Mouse (Mus musculus): ENCODE data around the gene Ube4b. TPM values are rescaled to one million over a fixed set of nuclear protein-coding genes. Genes with fewer than 3 reads are reported as not detected.
A peak's percentile ranks its signal among the peaks of the same experiment; 100 is the strongest.

Ube4b gene
- polyA plus RNA-seq, 1 experiment from 2014 or later: 29.6 TPM

DNA sequence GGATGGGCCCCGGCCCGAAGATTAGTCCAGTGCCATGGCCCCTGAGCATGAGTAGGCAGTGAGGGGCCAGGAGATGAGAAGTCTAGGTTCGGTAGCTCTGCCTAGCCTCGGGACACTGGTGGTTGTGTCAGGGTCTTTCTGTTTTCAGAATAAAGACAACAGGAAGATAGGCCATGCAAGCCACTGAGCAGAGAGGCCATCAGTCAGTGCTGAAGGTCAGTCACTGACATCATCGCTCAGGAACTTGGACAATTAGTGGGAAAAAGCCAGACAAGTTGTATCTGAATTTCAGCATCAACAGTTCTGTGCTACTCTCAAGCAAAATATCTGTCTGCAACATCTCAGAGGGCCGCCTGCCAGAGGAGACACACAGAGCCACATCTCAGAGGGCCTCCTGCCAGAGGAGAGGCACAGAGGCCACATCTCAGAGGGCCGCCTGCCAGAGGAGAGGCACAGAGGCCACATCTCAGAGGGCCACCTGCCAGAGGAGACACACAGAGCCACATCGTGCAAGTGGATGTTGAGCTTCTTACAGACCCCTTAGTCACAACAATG is 74.9 kb downstream of the Ube4b start:
- 52% methylated on average over 8 of the region's 8 CpGs for WGBS
- H3K4me1 ChIP-seq (ENCODE audit: control insufficient read depth in 2 of 2, insufficient read depth in 2 of 2, low read length in 2 of 2): peaks cover 0 to 6% of the 10 kb centered on the region in 2 experiments; a peak in 2 of 4 replicates
- no peak overlapping the region for H3K27ac ChIP-seq (replicated peaks in 1 of 2; ENCODE audit: control insufficient read depth in 1 of 2, insufficient read depth in 1 of 2, low read depth in 2 of 2, low read length in 2 of 2)
- H3K27me3 ChIP-seq (ENCODE audit: control insufficient read depth, insufficient read depth, low read length): no peaks in the 10 kb centered on the region
- no peaks in the 10 kb centered on the region for H3K9me3 ChIP-seq (ENCODE audit: control insufficient read depth, low read length)
- no peak overlapping the region for H3K4me2 ChIP-seq (ENCODE audit: low read length)
- H3K36me3 ChIP-seq (ENCODE audit: control insufficient read depth, insufficient read depth, low read length): peaks cover 98% of the 10 kb centered on the region
- ATAC-seq (ENCODE audit: insufficient number of reproducible peaks, insufficient read depth, low FRiP score, low read depth): no peak
- no peak overlapping the region for H3K4me3 ChIP-seq (ENCODE audit: control insufficient read depth in 1 of 2, insufficient read depth in 1 of 2, low read depth in 1 of 2, low read length in 2 of 2)
- H3K9ac ChIP-seq (ENCODE audit: low read length): no peak overlapping the region

DNA sequence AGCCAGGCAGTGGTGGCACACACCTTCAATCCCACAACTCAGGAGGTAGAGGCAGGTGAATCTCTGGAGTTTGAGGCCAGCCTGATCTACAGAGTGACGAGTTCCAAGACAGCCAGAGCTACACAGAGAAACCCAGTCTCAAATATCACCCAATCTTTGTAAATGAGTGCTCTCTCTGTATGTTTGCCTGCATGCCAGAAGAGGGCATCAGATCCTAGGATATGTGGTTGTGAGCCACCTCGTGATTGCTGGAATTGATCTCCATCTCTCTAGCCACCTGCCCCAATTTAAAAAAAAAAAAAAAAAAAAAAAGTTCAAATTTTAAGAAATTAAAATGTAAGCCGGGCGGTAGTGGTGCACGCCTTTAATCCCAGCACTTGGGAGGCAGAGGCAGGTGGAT is 77.6 kb downstream of the Ube4b start:
- H3K4me3 ChIP-seq (ENCODE audit: control insufficient read depth in 1 of 2, insufficient read depth in 1 of 2, low read depth in 1 of 2, low read length in 2 of 2): no peak overlapping the region
- no peak overlapping the region for H3K4me2 ChIP-seq (ENCODE audit: low read length)
- H3K9ac ChIP-seq (ENCODE audit: low read length): no peak overlapping the region
- H3K9me3 ChIP-seq (ENCODE audit: control insufficient read depth, low read length): no peaks in the 10 kb centered on the region
- H3K36me3 ChIP-seq (ENCODE audit: control insufficient read depth, insufficient read depth, low read length): peaks cover 97% of the 10 kb centered on the region
- 79% methylated on average over 5 of the region's 5 CpGs for WGBS
- peaks cover 8 to 18% of the 10 kb centered on the region in 2 experiments for H3K4me1 ChIP-seq (ENCODE audit: control insufficient read depth in 2 of 2, insufficient read depth in 2 of 2, low read length in 2 of 2)
- no peaks in the 10 kb centered on the region for H3K27me3 ChIP-seq (ENCODE audit: control insufficient read depth, insufficient read depth, low read length)
- ATAC-seq (ENCODE audit: insufficient number of reproducible peaks, insufficient read depth, low FRiP score, low read depth): no peak
- H3K27ac ChIP-seq (replicated peaks in 1 of 2; ENCODE audit: control insufficient read depth in 1 of 2, insufficient read depth in 1 of 2, low read depth in 2 of 2, low read length in 2 of 2): no peak overlapping the region

DNA sequence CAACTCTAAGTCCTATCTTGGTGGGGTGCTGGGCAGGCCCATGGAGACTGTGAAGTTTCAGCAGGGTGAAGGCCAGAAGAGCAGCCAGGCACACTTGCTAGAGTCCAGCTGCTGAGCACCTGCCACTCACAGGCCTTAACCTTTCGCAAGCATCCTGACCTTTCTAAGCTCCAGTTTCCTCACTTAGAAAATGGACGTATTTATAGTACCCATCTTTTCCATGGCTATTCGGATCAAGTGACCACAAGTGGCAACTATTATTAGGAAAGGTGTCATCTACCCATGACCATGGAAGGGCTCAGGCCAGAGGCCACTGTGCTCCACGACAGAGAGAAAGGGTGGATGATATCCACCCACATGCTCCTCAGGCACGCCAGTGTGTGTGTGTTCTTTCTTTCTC is 80.7 kb downstream of the Ube4b start:
- Histone ChIP-seq H3K36me3 (ENCODE audit: control insufficient read depth, insufficient read depth, low read length) (peaks cover 97% of the 10 kb centered on the region), H3K4me3 (ENCODE audit: control insufficient read depth in 1 of 2, insufficient read depth in 1 of 2, low read depth in 1 of 2, low read length in 2 of 2) (no peak overlapping the region), H3K4me2 (ENCODE audit: low read length) (no peak overlapping the region), H3K4me1 (ENCODE audit: control insufficient read depth in 2 of 2, insufficient read depth in 2 of 2, low read length in 2 of 2) (peaks cover 10 to 19% of the 10 kb centered on the region in 2 experiments), H3K9me3 (ENCODE audit: control insufficient read depth, low read length) (no peaks in the 10 kb centered on the region), H3K27me3 (ENCODE audit: control insufficient read depth, insufficient read depth, low read length) (no peaks in the 10 kb centered on the region), H3K9ac (ENCODE audit: low read length) (no peak overlapping the region), H3K27ac (replicated peaks in 1 of 2; ENCODE audit: control insufficient read depth in 1 of 2, insufficient read depth in 1 of 2, low read depth in 2 of 2, low read length in 2 of 2) (peak overlapping the region; percentile 54 to 74; a peak in 3 of 4 replicates)
- WGBS: 40% methylated on average over 5 of the region's 5 CpGs
- peak; percentile 55; the same call in 1 of the 2 replicates for ATAC-seq (ENCODE audit: insufficient number of reproducible peaks, insufficient read depth, low FRiP score, low read depth)

DNA sequence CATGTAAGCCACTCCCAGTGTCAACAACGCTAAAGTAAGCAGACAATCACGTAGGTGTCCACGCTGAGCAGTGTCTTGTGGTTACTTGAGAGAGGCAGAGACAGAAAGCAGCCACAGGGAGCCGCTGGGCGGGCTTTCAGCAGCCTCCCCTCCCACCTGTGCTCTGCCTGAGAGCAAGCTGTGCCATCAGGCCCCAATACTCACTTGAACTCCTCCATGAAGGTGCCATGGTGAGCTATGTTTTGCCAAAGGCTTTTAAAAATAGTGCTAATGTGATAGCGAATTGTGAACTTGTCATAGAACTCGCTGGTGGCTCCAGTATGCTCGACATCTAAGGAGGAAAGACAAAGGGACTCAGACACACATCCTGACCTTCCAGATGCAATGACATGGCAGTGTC is 82.2 kb downstream of the Ube4b start:
- no peaks in the 10 kb centered on the region for H3K9me3 ChIP-seq (ENCODE audit: control insufficient read depth, low read length)
- peaks cover 22 to 33% of the 10 kb centered on the region in 2 experiments for H3K4me1 ChIP-seq (ENCODE audit: control insufficient read depth in 2 of 2, insufficient read depth in 2 of 2, low read length in 2 of 2)
- no peak overlapping the region for H3K4me3 ChIP-seq (ENCODE audit: control insufficient read depth in 1 of 2, insufficient read depth in 1 of 2, low read depth in 1 of 2, low read length in 2 of 2)
- H3K27ac ChIP-seq (replicated peaks in 1 of 2; ENCODE audit: control insufficient read depth in 1 of 2, insufficient read depth in 1 of 2, low read depth in 2 of 2, low read length in 2 of 2): peak overlapping the region; percentile 16 to 39; a peak in 1 of 4 replicates
- 59% methylated on average over 8 of the region's 8 CpGs for WGBS
- no peak for ATAC-seq (ENCODE audit: insufficient number of reproducible peaks, insufficient read depth, low FRiP score, low read depth)
- H3K4me2 ChIP-seq (ENCODE audit: low read length): no peak overlapping the region
- H3K36me3 ChIP-seq (ENCODE audit: control insufficient read depth, insufficient read depth, low read length): peaks cover 89% of the 10 kb centered on the region
- no peaks in the 10 kb centered on the region for H3K27me3 ChIP-seq (ENCODE audit: control insufficient read depth, insufficient read depth, low read length)
- H3K9ac ChIP-seq (ENCODE audit: low read length): no peak overlapping the region

DNA sequence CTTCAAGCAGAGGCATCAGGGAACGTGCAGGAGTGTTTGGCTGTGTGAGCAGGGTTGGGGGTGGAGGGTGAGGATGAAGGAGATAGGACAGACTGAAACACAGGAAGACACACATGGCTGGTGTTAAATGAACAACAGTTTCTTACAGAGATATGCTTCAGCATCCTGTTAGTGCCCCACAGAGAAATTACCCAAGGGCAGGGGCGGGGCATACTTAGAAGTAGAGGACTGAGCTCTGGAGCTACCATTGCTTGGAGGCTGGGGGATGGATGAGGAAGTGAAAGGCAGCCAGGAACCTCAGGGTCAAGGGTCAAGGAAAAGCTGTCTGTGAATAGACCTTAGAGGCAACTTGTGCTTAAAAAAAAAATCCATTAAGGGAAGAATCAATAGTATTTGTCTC is 85.9 kb downstream of the Ube4b start:
- Histone ChIP-seq H3K9ac (ENCODE audit: low read length) (no peak overlapping the region), H3K4me3 (ENCODE audit: control insufficient read depth in 1 of 2, insufficient read depth in 1 of 2, low read depth in 1 of 2, low read length in 2 of 2) (no peak overlapping the region), H3K4me1 (ENCODE audit: control insufficient read depth in 2 of 2, insufficient read depth in 2 of 2, low read length in 2 of 2) (peaks cover 40 to 52% of the 10 kb centered on the region in 2 experiments), H3K27me3 (ENCODE audit: control insufficient read depth, insufficient read depth, low read length) (no peaks in the 10 kb centered on the region), H3K27ac (replicated peaks in 1 of 2; ENCODE audit: control insufficient read depth in 1 of 2, insufficient read depth in 1 of 2, low read depth in 2 of 2, low read length in 2 of 2) (peak overlapping the region; percentile 19 to 24; a peak in 1 of 4 replicates), H3K36me3 (ENCODE audit: control insufficient read depth, insufficient read depth, low read length) (peaks cover 80% of the 10 kb centered on the region), H3K9me3 (ENCODE audit: control insufficient read depth, low read length) (no peaks in the 10 kb centered on the region), H3K4me2 (ENCODE audit: low read length) (no peak overlapping the region)
- ATAC-seq (ENCODE audit: insufficient number of reproducible peaks, insufficient read depth, low FRiP score, low read depth): no peak
- 49% methylated on average over 2 of the region's 2 CpGs for WGBS

DNA sequence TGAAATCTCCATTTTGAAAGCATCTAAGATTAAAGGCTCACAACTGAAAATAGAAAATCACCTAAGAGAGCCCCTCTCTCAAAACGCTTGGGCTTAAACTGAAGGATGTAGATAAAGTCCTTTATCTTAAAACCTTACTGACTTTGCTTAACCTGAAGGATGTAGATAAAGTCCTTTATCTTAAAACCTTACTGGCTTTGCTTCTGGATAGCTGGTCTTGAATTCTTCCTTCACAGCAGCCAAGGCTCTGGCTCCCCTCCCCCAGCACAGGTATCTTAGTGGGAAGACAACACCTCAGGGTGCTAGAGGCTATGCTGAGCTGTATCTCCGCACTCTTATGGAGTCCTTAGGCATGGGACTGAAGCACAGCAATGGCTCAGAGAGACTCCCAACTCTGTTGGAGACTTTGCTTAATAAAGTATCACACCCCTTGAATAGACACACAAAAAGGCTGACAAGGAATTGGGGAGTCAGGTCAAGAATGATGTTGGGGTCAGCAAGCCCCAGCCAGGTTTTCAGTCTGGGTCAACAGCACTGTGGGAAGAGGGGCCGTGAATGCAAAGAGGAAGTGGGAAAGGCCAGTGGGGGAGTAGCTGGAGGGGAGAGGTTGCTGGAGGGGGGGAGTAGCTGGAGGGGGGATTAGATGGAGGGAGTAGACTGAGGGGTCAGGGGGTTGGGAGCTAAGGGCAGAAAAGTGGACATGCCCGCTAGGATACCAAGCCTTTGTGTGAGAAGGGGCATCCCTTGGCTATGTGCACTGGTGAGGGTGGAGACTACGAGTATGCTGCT is 86.9 kb downstream of the Ube4b start:
- Histone ChIP-seq H3K4me2 (ENCODE audit: low read length) (no peak overlapping the region), H3K27me3 (ENCODE audit: control insufficient read depth, insufficient read depth, low read length) (no peaks in the 10 kb centered on the region), H3K36me3 (ENCODE audit: control insufficient read depth, insufficient read depth, low read length) (peaks cover 80% of the 10 kb centered on the region), H3K9ac (ENCODE audit: low read length) (no peak overlapping the region), H3K9me3 (ENCODE audit: control insufficient read depth, low read length) (no peaks in the 10 kb centered on the region), H3K27ac (replicated peaks in 1 of 2; ENCODE audit: control insufficient read depth in 1 of 2, insufficient read depth in 1 of 2, low read depth in 2 of 2, low read length in 2 of 2) (peak overlapping the region in 1 of 2 experiments; percentile 24; a peak in 1 of 4 replicates), H3K4me3 (ENCODE audit: control insufficient read depth in 1 of 2, insufficient read depth in 1 of 2, low read depth in 1 of 2, low read length in 2 of 2) (no peak overlapping the region), H3K4me1 (ENCODE audit: control insufficient read depth in 2 of 2, insufficient read depth in 2 of 2, low read length in 2 of 2) (peaks cover 35 to 44% of the 10 kb centered on the region in 2 experiments)
- no peak for ATAC-seq (ENCODE audit: insufficient number of reproducible peaks, insufficient read depth, low FRiP score, low read depth)
- WGBS: 46% methylated on average over 5 of the region's 5 CpGs

DNA sequence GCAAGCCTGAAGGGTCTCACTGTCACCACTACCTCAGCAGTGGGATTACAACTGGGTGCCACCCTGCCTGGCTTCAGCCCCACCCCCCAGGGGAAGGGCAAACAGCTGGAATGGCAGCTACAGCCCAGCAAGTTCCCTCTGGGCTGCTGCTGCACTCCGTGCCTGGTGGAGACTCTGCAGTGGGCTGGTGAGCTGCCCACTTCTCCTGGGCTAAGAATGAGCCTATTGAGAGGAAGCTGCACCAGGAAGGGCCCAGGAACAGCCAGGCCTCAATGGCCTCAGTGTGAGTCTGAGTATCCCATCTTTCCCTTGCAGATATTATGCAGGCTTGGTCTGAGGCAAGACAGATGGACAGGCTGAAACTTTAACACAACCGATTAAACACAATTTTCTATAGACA is 88.4 kb downstream of the Ube4b start:
- no peak for ATAC-seq (ENCODE audit: insufficient number of reproducible peaks, insufficient read depth, low FRiP score, low read depth)
- H3K4me1 ChIP-seq (ENCODE audit: control insufficient read depth in 2 of 2, insufficient read depth in 2 of 2, low read length in 2 of 2): peaks cover 32 to 44% of the 10 kb centered on the region in 2 experiments
- peaks cover 80% of the 10 kb centered on the region for H3K36me3 ChIP-seq (ENCODE audit: control insufficient read depth, insufficient read depth, low read length)
- H3K9ac ChIP-seq (ENCODE audit: low read length): no peak overlapping the region
- no peaks in the 10 kb centered on the region for H3K9me3 ChIP-seq (ENCODE audit: control insufficient read depth, low read length)
- WGBS: 51% methylated on average over 2 of the region's 2 CpGs
- H3K4me2 ChIP-seq (ENCODE audit: low read length): no peak overlapping the region
- no peak overlapping the region for H3K4me3 ChIP-seq (ENCODE audit: control insufficient read depth in 1 of 2, insufficient read depth in 1 of 2, low read depth in 1 of 2, low read length in 2 of 2)
- H3K27ac ChIP-seq (replicated peaks in 1 of 2; ENCODE audit: control insufficient read depth in 1 of 2, insufficient read depth in 1 of 2, low read depth in 2 of 2, low read length in 2 of 2): peak overlapping the region in 1 of 2 experiments; percentile 41; a peak in 1 of 4 replicates
- no peaks in the 10 kb centered on the region for H3K27me3 ChIP-seq (ENCODE audit: control insufficient read depth, insufficient read depth, low read length)
